Mouse (Mus musculus): Measurements from ENCODE around the gene 3100002H09Rik. TPM values are rescaled to one million over a fixed set of nuclear protein-coding genes. Genes with fewer than 3 reads are reported as not detected.

The 3100002H09Rik gene
- polyA plus RNA-seq, 1 experiment from 2014 or later, result 0.32 TPM

- no peak overlapping the region for H3K27ac ChIP-seq (ENCODE audit: low read depth, low read length)
- no peak overlapping the region for H3K4me2 ChIP-seq (ENCODE audit: low read depth, low read length)
- no peak overlapping the region for H3K4me3 ChIP-seq (ENCODE audit: low read depth, low read length)
- no peak for ATAC-seq (ENCODE audit: low read depth)
- no peaks in the 10 kb centered on the region for H3K4me1 ChIP-seq (ENCODE audit: control insufficient read depth, insufficient read depth, low read length)
- no peaks in the 10 kb centered on the region for H3K9me3 ChIP-seq (ENCODE audit: control insufficient read depth, low read length)
- no peaks in the 10 kb centered on the region for H3K36me3 ChIP-seq (ENCODE audit: control insufficient read depth, insufficient read depth, low read length)
- H3K27me3 ChIP-seq (ENCODE audit: control insufficient read depth, insufficient read depth, low read length), result no peaks in the 10 kb centered on the region; the same call in 1 of the 2 replicates
- no peak overlapping the region for H3K9ac ChIP-seq (replicated peaks; ENCODE audit: low read depth, low read length)
- 22% methylated on average over 8 of the region's 8 CpGs for WGBS
Observed at GRCm38 (mm10) chr4:124646591-124646990, 36.0 kb upstream of the 3100002H09Rik start.

- Histone ChIP-seq H3K36me3 (ENCODE audit: control insufficient read depth, insufficient read depth, low read length) (no peaks in the 10 kb centered on the region), H3K27me3 (ENCODE audit: control insufficient read depth, insufficient read depth, low read length) (no peaks in the 10 kb centered on the region; the same call in 1 of the 2 replicates), H3K9me3 (ENCODE audit: control insufficient read depth, low read length) (no peaks in the 10 kb centered on the region), H3K9ac (replicated peaks; ENCODE audit: low read depth, low read length) (no peak overlapping the region), H3K4me1 (ENCODE audit: control insufficient read depth, insufficient read depth, low read length) (no peaks in the 10 kb centered on the region), H3K4me3 (ENCODE audit: low read depth, low read length) (no peak overlapping the region), H3K27ac (ENCODE audit: low read depth, low read length) (no peak overlapping the region), H3K4me2 (ENCODE audit: low read depth, low read length) (no peak overlapping the region)
- no peak for ATAC-seq (ENCODE audit: low read depth)
- WGBS, result 18% methylated on average over 3 of the region's 3 CpGs
Observed at GRCm38 (mm10) chr4:124644974-124645433, 34.4 kb upstream of the 3100002H09Rik start.

- no peak overlapping the region for H3K4me2 ChIP-seq (ENCODE audit: low read depth, low read length)
- no peak overlapping the region for H3K4me3 ChIP-seq (ENCODE audit: low read depth, low read length)
- H3K9ac ChIP-seq (replicated peaks; ENCODE audit: low read depth, low read length), result no peak overlapping the region
- H3K9me3 ChIP-seq (ENCODE audit: control insufficient read depth, low read length), result no peaks in the 10 kb centered on the region
- H3K4me1 ChIP-seq (ENCODE audit: control insufficient read depth, insufficient read depth, low read length), result 0 out of 2 replicates have a peak, but pooled peaks cover 3% of the 10 kb centered on the region
- ATAC-seq (ENCODE audit: low read depth), result no peak
- H3K36me3 ChIP-seq (ENCODE audit: control insufficient read depth, insufficient read depth, low read length), result no peaks in the 10 kb centered on the region
- WGBS, result 88% methylated on average over 9 of the region's 9 CpGs
- peaks cover 3% of the 10 kb centered on the region; the same call in 1 of the 2 replicates for H3K27me3 ChIP-seq (ENCODE audit: control insufficient read depth, insufficient read depth, low read length)
- H3K27ac ChIP-seq (ENCODE audit: low read depth, low read length), result no peak overlapping the region
Observed at GRCm38 (mm10) chr4:124643859-124644258, 33.3 kb upstream of the 3100002H09Rik start.

- no peak overlapping the region for H3K9ac ChIP-seq (replicated peaks; ENCODE audit: low read depth, low read length)
- no peaks in the 10 kb centered on the region for H3K9me3 ChIP-seq (ENCODE audit: control insufficient read depth, low read length)
- no peak overlapping the region for H3K4me2 ChIP-seq (ENCODE audit: low read depth, low read length)
- no peak for ATAC-seq (ENCODE audit: low read depth)
- H3K36me3 ChIP-seq (ENCODE audit: control insufficient read depth, insufficient read depth, low read length), result no peaks in the 10 kb centered on the region
- 17% methylated on average over 12 of the region's 12 CpGs for WGBS
- H3K4me1 ChIP-seq (ENCODE audit: control insufficient read depth, insufficient read depth, low read length), result 0 out of 2 replicates have a peak, but pooled peaks cover 3% of the 10 kb centered on the region
- no peak overlapping the region for H3K27ac ChIP-seq (ENCODE audit: low read depth, low read length)
- no peak overlapping the region for H3K4me3 ChIP-seq (ENCODE audit: low read depth, low read length)
- H3K27me3 ChIP-seq (ENCODE audit: control insufficient read depth, insufficient read depth, low read length), result 0 out of 2 replicates have a peak, but pooled peaks cover 3% of the 10 kb centered on the region
Observed at GRCm38 (mm10) chr4:124639715-124640114, 29.1 kb upstream of the 3100002H09Rik start.

- H3K27me3 ChIP-seq (ENCODE audit: control insufficient read depth, insufficient read depth, low read length), result peaks cover 4% of the 10 kb centered on the region; the same call in 1 of the 2 replicates
- H3K9ac ChIP-seq (replicated peaks; ENCODE audit: low read depth, low read length), result no peak overlapping the region
- H3K4me1 ChIP-seq (ENCODE audit: control insufficient read depth, insufficient read depth, low read length), result no peaks in the 10 kb centered on the region
- no peaks in the 10 kb centered on the region for H3K9me3 ChIP-seq (ENCODE audit: control insufficient read depth, low read length)
- H3K27ac ChIP-seq (ENCODE audit: low read depth, low read length), result no peak overlapping the region
- no peaks in the 10 kb centered on the region for H3K36me3 ChIP-seq (ENCODE audit: control insufficient read depth, insufficient read depth, low read length)
- H3K4me3 ChIP-seq (ENCODE audit: low read depth, low read length), result no peak overlapping the region
- H3K4me2 ChIP-seq (ENCODE audit: low read depth, low read length), result no peak overlapping the region
- 7% methylated on average over 9 of the region's 9 CpGs for WGBS
- ATAC-seq (ENCODE audit: low read depth), result no peak
Observed at GRCm38 (mm10) chr4:124633281-124633680, 22.7 kb upstream of the 3100002H09Rik start.

- H3K27me3 ChIP-seq (ENCODE audit: control insufficient read depth, insufficient read depth, low read length), result peaks cover 4% of the 10 kb centered on the region; the same call in 1 of the 2 replicates
- WGBS, result 40% methylated on average over 10 of the region's 10 CpGs
Observed at GRCm38 (mm10) chr4:124632856-124633255, 22.3 kb upstream of the 3100002H09Rik start.

GRCm38 (mm10) chr4:124631456-124631855 is 20.9 kb upstream of the 3100002H09Rik start:
- Histone ChIP-seq H3K9ac (replicated peaks; ENCODE audit: low read depth, low read length) (no peak overlapping the region), H3K27me3 (ENCODE audit: control insufficient read depth, insufficient read depth, low read length) (peaks cover 4% of the 10 kb centered on the region; the same call in 1 of the 2 replicates), H3K9me3 (ENCODE audit: control insufficient read depth, low read length) (no peaks in the 10 kb centered on the region), H3K4me1 (ENCODE audit: control insufficient read depth, insufficient read depth, low read length) (no peaks in the 10 kb centered on the region), H3K27ac (ENCODE audit: low read depth, low read length) (no peak overlapping the region), H3K36me3 (ENCODE audit: control insufficient read depth, insufficient read depth, low read length) (no peaks in the 10 kb centered on the region), H3K4me3 (ENCODE audit: low read depth, low read length) (no peak overlapping the region), H3K4me2 (ENCODE audit: low read depth, low read length) (no peak overlapping the region)
- no peak for ATAC-seq (ENCODE audit: low read depth)
- 42% methylated on average over 4 of the region's 4 CpGs for WGBS

More at GRCm38 (mm10) chr4:124632856-124633255, 22.3 kb upstream of the 3100002H09Rik start:
- Histone ChIP-seq H3K27ac (ENCODE audit: low read depth, low read length) (no peak overlapping the region), H3K36me3 (ENCODE audit: control insufficient read depth, insufficient read depth, low read length) (no peaks in the 10 kb centered on the region), H3K4me1 (ENCODE audit: control insufficient read depth, insufficient read depth, low read length) (no peaks in the 10 kb centered on the region), H3K9me3 (ENCODE audit: control insufficient read depth, low read length) (no peaks in the 10 kb centered on the region), H3K4me3 (ENCODE audit: low read depth, low read length) (no peak overlapping the region), H3K4me2 (ENCODE audit: low read depth, low read length) (no peak overlapping the region), H3K9ac (replicated peaks; ENCODE audit: low read depth, low read length) (no peak overlapping the region)
- no peak for ATAC-seq (ENCODE audit: low read depth)

GRCm38 (mm10) chr4:124626836-124627235 is 16.2 kb upstream of the 3100002H09Rik start:
- Histone ChIP-seq H3K27me3 (ENCODE audit: control insufficient read depth, insufficient read depth, low read length) (peaks cover 5% of the 10 kb centered on the region; the same call in 1 of the 2 replicates), H3K9ac (replicated peaks; ENCODE audit: low read depth, low read length) (no peak overlapping the region), H3K36me3 (ENCODE audit: control insufficient read depth, insufficient read depth, low read length) (no peaks in the 10 kb centered on the region), H3K27ac (ENCODE audit: low read depth, low read length) (no peak overlapping the region), H3K4me1 (ENCODE audit: control insufficient read depth, insufficient read depth, low read length) (no peaks in the 10 kb centered on the region), H3K4me3 (ENCODE audit: low read depth, low read length) (no peak overlapping the region), H3K4me2 (ENCODE audit: low read depth, low read length) (no peak overlapping the region), H3K9me3 (ENCODE audit: control insufficient read depth, low read length) (no peaks in the 10 kb centered on the region)
- no peak for ATAC-seq (ENCODE audit: low read depth)
- 67% methylated on average over 1 of the region's 1 CpGs for WGBS

GRCm38 (mm10) chr4:124624111-124624581 is 13.5 kb upstream of the 3100002H09Rik start:
- no peak overlapping the region for H3K4me3 ChIP-seq (ENCODE audit: low read depth, low read length)
- WGBS, result 50% methylated on average over 7 of the region's 7 CpGs
- ATAC-seq (ENCODE audit: low read depth), result no peak

More at GRCm38 (mm10) chr4:124624111-124624581, 13.5 kb upstream of the 3100002H09Rik start:
- Histone ChIP-seq H3K4me2 (ENCODE audit: low read depth, low read length) (no peak overlapping the region), H3K4me1 (ENCODE audit: control insufficient read depth, insufficient read depth, low read length) (no peaks in the 10 kb centered on the region), H3K36me3 (ENCODE audit: control insufficient read depth, insufficient read depth, low read length) (no peaks in the 10 kb centered on the region), H3K9me3 (ENCODE audit: control insufficient read depth, low read length) (no peaks in the 10 kb centered on the region), H3K9ac (replicated peaks; ENCODE audit: low read depth, low read length) (no peak overlapping the region), H3K27me3 (ENCODE audit: control insufficient read depth, insufficient read depth, low read length) (peaks cover 5% of the 10 kb centered on the region; the same call in 1 of the 2 replicates), H3K27ac (ENCODE audit: low read depth, low read length) (no peak overlapping the region)

Measured in neural tube, embryonic 14.5 days (tissue).